Mouse (Mus musculus): ENCODE data around the gene Gpatch2l. TPM values are rescaled to one million over a fixed set of nuclear protein-coding genes. Genes with fewer than 3 reads are reported as not detected.

Gpatch2l gene
- total RNA-seq (2022): 10 to 100 TPM; 20.7 to 29.1 (median 24.9) TPM

DNA sequence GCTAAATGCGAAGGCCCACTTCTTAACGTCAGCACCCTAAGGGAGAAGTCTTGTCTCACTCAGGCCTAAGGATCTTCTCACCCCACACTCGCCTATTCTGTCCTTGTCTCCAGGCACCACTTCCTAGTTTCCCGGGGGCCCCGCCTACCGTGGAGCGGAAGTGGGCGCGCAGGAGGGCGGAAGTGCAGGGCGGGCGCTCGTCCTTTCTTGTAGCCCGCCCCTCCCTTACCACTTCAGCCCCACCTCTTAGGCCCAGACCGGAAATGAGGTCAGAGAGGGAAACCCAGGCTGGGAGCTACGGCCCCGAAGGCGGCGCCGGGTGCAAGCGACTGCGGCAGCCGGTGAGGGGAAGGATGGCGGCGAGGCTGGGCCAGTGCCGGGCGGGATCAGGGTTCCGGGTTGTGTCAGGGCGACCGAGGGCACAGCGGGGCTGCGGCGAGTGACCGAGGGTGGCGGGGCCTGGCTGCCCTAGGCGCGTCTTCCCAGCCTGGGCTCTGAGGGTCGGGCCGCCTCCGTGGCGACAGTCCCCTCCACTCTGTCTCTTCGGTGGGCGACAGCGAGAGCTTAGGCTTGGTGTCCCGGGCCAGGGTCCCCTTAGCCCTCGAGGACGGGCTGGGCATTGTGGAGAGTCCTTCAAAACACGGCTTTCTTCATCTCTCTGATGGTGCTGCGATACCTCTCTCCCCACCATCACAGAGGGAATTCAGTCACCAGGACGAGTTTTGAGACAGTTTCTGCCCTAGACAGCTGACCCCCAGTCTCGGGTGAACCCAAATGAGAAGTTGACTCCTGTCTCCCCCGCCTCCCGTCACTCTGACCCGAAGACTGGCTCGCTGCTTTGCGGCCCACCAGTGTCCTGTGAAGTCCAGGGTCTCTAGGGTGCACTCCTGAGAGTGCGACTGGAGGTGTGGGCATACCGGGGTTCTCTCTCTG lies at the start of gene Gpatch2l:
Gene Gpatch2l, plus strand, starts transcription at position 255 of the 933 bp plus-strand sequence.
- peak; percentile 96 for DNase-seq

DNA sequence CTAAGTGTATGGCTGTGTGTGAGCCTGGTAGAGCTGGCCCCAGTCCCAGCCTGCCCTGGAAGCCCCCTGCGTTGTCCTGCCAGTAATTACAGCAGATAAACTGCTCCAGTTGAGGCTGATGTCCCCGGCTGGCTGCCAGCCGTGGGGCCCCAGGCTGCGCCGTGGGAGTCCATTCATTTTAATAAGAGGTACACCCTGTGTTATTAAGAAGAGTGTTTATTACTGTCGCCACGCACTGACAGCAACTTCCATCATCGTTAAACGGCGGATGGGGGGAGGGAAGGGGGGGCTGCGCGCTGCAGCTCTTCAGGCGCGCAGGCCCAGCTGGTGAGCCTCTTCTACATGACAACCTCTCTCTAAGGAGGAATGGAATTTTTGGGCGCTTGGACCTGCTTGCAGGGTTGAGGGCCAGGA lies 49.6 kb upstream of the Gpatch2l start:
- no peak for DNase-seq

DNA sequence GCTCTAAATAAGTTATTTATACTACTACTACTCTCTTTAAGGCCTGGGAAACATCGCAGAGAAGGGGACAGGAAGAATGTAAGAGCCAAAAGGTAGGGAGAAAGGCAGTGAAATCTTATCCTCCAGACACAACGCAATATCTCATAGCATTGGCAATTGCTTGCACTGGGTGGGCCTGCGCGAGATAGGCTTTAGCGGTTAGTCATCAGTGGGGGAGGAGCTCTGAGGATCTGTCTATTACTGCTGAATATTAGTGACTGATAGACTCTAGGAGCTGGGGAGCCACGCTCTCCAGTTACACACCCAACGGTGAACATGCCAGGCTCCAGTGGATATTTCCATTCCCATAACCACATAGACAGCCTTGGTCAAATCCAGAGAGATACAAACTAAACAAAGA lies 44.7 kb upstream of the Gpatch2l start:
- no peak for DNase-seq

DNA sequence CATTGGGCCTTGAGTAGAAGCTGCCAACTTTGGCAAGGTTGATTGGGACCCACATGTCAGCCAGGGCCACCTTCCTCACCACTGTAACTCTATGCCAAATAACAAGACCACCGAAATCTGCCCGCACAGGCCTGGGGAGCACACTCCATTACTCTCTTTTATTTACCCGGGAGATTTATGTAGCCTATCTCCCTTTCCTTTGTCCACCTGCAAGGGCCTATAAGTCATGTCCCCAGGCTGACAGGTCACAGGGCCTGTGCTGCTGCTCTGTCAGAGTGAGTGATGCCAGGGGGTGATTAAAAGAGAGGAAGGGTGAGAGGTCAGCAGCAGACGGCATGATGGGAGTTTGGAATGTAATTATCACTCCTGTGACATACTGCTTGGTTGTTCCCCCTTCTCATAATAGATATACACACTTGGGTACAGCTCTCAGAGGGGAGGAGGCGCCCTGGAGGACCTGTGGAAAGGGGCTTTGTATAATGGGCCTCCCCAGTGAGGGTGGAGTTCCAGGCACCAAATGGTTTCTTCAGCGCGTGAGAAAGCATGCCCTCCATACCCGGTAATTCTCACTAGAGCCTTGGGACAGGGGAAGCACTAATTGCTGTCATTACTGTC lies 38.1 kb upstream of the Gpatch2l start:
- DNase-seq: no peak

DNA sequence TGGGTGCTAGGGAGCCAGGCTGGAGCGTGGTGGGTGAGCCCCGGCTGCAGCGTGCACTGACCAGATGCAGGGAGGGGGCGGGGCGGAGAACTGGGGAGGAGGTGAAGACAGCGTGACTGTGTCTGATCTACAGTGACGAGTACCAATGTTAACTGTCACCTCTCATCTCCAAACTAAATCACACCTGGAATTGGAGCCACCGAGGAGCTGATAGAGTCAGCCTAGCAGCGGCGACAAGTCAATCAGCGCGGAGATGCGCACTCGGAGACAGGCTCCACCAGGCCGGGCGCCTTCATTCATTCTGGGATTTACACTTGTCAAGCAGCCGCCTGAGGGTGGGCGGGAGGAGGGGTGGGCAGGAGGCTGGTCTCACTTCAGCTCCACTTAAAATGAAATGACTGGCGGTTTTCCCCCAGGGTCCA lies 30.5 kb upstream of the Gpatch2l start:
- DNase-seq: no peak

DNA sequence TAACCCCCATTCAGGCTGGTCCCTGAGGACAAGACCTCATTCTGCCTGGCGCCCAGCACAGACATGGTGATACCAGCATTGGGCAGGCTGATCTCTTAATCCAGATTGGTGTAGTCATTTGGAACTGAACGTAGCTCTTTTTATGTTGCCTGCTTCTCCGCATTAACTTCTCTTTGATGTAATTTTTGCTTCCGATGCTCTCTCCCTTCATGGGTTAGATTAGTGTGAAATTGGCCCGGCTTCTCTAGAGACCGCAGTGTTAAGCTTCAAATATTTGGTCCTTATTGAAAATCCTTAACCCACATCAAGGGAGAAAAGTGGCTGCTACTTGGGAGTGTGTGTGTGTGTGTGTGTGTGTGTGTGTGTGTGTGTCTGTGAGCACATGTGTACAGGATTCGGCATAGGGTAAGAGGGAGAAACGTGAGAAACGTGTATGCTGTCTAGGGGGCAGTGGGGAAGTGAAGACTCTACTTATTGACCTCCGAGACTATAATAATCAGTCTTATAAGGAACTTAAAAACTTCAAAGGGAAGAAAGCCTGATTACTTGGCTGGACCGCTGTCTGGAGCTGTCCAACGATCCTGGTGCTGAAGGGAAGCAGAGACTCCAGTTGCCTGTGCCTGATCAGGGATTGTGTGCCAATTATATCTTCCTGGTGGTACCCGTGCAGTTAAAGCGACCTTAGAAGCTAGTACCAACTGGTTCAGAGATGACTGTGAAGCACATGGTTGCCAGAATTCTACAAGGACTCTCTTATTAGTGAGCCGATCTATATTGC lies 28.8 kb upstream of the Gpatch2l start:
- no peak for DNase-seq

DNA sequence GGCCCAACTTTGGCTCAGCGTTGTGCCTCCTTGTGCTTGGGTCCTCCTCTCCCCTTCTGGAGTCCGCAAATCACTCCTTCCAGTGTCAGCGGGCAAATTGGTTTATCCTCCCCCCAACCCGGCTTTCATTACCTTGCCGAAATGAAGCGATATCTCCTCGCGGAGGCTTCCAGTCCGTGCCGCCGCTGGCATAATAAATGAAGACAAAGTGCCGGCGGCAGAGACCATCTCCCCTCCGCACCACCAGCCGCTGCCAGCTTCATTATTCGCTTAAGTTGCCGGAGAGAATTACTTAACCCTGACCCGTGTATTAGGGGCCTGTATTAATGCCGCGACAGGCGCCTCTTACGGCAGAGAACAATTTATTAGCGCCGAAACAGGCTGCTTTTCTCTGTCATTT lies 27.5 kb upstream of the Gpatch2l start:
- DNase-seq: no peak

DNA sequence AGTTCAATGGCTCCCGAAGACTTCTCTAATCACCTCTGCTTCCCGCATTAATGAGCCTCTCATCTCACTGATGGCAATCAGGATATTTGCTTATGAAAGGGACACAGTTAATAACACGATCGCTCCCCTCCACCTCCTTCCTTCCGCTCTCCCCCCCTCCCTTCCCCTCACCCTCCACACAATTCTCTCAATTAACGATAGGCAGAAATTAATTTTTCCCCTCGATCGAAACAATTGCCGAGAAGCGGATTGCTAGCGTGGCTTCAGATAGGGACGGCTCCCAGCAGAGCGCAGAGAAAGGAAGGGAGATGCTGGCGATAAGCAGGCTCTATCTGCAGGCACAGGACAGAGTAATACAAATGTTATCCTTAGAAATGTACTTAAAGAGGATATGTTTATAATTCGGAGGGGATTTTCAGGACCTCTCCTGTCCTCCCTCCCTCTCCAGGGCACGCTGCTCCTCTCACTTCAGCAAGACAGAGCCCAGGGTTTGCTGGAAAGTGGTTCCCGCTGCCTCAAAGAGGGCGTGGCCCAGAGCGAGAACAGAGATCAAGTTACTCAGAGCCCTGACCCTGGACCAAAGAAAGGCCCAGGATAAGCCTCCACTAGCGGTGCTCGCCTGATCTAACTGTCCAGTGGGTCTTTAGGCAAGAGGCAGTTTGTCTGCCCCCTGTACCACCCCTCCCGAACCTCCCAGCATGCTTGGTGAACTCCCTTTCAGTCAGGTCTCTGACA lies 24.8 kb upstream of the Gpatch2l start:
- no peak for DNase-seq

DNA sequence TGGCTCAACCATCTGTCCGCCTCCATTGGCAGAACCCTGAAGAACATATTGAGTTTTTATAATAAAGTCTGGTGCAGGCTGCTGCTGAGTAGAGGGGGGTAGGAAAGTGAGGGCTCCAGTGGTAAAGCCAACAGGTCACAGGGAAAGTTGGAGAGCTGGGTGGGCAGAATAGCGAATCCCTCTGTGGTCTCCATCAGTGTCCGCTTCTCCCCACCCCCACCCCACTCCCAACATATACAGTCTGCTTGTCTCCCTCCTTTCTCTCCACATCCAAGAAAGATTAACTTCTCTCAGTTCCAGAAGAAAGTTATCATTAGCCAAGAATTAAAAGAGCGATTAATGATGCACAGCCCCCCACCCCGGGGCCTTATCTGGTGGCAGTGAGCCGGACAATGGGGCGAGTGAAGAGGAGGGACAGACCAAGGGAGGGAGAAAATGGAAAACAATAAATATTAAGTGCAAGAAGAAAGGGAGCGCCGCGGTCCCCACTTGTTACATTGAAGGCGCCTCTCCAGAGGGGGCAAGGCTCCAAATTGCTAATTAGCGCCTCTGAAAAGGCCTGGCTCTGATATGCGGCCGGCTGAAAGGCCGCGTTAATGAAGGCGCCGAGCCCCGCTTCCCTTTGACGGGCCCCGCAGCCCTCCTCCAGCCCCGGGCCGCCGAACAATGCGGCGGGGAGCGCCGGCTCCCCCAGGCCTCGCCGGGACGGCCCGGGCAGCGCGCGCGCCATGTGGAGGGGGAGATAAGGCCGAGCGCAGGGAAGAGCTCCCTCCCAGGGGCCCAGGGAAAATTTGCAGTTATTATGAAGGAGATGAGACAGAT lies 21.2 kb upstream of the Gpatch2l start:
- DNase-seq: no peak

DNA sequence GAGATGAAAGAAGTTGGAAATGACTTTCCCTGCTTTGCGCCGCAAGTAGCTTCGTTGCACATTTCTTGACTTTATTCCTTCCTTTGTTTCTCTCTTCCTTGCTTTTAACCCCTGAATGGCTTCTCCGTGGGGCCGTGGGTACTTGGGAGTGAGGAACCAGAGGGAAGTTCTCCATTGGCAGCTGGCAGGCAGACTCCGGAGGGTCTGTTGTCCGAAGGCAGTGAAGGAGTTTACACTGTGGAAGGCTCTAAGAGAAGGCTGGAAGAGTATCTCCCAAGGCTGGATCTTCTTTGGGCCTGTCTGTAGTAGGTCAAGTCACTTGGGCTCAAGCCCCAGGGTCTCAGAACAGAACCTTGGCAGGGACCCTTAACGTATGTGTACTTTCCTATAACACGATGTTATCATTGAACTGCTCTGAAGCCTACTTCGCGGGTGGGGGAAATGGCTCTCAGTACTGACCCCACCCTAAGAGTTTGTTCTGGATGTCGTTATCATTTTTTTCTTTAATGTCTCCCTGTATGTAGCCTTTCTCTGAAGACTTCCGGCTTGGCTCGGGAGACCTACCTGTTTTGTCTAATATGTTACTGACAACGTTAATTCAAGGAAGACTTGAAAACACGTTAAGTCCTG lies 20.5 kb upstream of the Gpatch2l start:
- DNase-seq: no peak

DNA sequence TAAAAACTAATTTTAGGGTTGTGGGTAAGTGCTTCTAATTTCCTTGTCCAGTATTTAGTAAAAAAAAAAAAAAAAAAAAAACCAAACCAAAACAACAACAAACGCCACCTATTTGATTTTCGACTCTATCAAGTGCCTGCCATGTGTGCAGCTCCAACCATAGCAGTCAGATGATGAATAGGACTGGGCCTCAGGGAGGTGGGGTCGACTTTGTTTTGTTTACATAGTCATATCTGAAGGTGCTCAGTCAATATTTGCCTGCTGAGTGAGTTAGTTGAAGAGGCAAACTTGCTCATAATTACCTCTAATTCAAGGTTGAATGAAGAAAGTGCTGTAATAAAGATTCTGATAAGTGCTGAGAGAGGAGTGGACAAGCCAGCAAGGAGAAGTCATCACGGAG lies 7.4 kb upstream of the Gpatch2l start:
- DNase-seq: no peak

DNA sequence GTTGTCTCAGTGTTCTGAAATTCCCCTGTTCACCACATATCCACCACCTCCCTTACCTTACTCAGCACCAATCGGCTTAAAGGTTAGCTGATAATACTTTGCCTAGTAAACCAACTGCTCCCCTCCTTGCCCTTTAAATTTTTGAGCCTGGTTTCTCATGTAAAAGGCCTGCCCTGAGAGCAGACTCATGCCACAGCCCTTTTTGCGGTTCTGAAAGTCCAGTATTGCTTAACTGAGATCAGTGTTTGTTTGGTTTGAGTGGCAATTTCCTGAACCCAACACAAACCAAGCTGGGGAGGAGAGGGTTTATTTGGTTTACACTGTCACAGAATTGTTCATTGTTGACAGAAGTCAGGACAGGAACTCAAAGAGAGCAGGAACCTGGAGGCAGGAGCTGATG lies 2.9 kb upstream of the Gpatch2l start:
- no peak for DNase-seq

DNA sequence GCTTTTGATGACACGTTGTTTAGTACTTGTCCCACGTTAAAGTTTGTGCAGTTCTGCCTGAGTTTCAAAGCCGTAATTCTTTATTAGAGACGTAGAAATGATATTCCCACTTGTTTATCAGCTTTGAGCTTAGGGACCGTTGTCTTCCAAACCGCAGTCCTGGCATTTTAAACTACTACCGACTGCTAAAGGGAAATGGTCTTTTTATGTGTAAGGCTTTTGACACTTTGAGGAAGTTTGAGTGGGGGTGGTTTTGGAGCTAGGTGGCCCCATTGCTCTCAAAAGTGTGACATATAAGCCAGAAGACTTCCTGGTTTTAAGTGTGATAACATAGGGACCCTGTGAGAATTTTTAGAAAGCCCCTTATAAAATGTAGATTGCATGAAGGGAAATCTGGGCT lies 905 bp downstream of the Gpatch2l start:
- no peak for DNase-seq

DNA sequence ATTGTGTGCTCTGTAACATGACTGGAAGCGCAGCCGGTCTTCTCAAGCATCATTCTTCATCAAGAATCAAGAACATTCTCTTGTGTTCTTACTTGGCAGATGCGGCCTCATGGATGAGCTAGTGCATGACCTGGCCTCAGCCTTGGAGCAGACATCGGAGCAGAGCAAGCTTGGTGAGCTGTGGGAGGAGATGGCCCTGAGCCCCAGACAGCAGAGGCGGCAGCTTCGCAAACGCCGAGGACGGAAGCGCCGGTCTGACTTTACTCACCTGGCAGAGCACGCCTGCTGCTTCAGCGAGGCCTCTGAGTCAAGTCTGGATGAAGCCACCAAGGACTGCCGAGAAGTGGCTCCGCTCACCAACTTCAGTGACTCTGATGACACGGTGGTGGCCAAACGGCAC lies 2.3 kb downstream of the Gpatch2l start:
- DNase-seq: peak; percentile 13

DNA sequence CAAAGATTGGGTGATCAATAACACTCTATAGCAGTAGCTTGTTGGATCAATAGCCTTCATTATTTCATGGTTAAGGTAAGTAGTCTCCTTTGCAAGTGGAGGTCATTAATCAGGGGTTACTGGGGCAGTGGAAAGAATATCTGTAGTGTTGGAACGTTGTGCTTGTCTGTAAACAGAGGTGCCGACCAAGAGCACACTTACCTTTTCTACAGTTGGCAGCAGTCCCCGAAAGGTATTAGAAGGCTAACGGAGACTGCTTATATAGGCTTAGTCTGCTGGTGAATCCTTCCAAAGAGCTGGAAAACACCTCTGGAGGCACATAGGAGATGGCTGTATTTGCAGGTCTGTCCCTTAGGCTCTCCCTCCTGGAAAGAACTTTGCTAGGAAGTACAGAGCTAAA lies 8.5 kb downstream of the Gpatch2l start:
- DNase-seq: no peak

DNA sequence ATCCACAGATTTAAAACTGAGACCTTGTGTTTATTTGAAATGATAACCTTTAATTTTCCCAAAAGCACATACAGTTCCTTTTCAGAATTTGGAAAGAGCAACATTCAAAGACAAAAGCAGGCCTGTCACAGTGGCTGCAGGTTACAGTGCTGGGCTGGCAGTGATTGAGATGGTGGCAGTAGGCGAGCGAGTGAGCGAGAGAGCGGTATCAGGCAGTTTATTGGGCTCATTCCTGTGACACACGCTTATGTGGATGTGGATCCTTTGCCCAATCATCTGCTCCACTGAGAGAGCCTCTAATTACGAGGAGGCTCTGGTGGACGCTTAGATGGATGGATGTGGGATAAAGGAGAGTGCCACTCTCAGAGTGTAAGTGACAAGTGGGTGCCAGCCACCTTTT lies 13.3 kb downstream of the Gpatch2l start:
- DNase-seq: no peak

DNA sequence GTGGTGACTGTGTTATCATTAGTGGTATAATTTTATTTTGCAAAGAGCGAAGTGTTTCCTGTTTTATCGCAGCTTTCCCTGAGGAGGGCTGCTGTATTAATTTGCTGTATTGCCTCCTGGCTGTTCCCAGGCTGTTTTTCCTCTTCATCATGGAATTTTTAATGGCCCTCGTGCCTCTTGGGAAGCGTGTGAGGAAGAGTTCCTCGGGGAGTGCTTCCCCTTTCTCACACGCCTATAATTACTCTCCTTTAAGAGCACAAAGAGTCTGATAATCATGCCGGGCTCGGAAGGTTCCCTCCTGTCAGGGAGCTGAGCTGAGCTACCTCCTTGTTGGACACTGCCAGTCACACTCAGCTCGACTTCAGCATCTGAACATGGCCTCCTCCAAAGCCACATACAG lies 30.0 kb downstream of the Gpatch2l start:
- no peak for DNase-seq

DNA sequence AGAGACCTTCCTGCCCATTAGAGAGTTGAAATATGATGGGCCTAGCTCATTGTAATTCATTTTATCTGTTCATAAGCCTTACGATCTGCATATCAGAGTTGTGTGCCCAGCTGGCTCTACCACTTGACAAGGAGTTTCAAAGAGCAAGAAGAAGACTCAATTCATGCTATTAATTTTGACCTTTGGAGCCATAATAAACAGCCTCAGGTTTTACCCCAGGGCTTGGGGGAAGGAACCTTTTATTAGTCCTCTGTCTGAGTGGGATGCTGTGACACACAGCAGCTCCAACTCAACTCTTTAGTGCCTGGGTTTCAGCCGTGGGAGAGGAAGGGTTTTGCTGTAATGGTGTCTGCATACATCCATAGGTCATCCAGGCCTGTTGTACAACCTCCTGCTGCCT lies 32.6 kb downstream of the Gpatch2l start:
- DNase-seq: no peak

DNA sequence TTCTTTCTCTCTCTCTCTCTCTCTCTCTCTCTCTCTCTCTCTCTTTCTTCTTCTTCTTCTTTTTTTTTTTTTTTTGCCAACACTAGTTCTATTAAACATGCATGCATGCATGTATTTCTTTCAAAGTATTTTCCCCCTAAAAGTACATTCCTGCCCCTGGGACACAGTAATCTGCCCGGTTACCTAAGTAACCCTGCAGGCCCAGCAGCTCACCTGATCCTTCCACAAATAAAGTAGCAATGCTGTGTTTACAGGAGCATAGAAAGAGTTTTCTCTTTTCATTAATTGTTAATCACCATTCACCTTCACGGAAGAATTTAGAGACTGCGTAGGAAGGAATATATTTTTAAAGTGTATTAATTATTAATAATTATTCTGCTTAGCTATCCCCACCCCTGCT lies 34.1 kb downstream of the Gpatch2l start:
- DNase-seq: no peak

DNA sequence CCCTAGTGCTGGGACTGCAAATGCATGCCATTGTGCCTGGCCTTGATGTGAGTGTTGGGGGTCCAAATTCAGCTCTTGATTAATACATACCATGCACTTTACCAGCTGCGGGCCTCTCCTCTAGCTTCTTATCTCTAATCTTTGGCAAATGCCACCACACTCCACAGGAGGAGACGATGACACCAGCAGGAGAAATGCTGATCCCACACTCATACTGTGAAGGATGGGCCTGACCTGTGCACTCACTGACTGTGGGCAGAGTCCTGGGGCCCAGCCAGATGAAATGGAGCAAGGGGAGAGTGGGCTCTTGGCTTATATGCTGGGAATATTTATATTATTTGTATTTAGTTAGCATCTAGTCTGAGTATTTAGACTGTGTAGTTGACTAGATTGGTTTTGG lies 34.8 kb downstream of the Gpatch2l start:
- no peak for DNase-seq

DNA sequence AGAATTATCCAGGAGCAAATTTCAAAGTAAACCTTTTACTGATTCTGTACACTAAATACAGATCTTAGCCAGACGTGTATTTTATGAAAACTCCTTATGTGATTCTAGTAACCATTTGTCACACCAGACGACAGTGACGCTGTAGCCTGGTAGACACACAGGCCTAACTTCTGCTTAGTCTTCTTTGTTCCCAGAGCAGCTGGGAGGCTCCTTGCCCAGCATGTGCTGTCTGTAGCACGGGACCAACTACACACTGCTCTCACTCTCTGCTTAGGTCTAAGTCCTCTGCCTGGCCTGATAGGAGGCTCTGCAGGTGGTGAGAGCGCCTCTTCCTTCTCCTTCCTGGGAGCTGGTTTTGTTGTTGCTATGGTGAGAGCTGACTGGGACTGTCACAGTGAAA lies 35.2 kb downstream of the Gpatch2l start:
- no peak for DNase-seq

Data from adrenal gland, adult 8-10 months (tissue).